Mouse (Mus musculus) liver, embryonic 15.5 days (tissue): ENCODE results near the gene Ccdc106. TPM values are rescaled to one million over a fixed set of nuclear protein-coding genes. Genes with fewer than 3 reads are reported as not detected.

Experiments used
- ATAC-seq: fragments of 200-750 bp; cut with Nextera tagmentation; 2 replicates; pipeline ENCODE4 v1.8.0; 2017; ENCODE audit warnings: moderate number of reproducible peaks, mild to moderate bottlenecking, moderate library complexity; ENCODE audit not compliant: insufficient read depth
- H3K27ac ChIP-seq: fragments of 300-500 bp; sonication (generic); replicated peaks from 2 replicates; pipeline ENCODE4 v1.5.1; 2015; ENCODE audit warnings: mild to moderate bottlenecking, inconsistent platforms
- H3K27me3 ChIP-seq: fragments of 300-500 bp; sonication (generic); 2 replicates; pipeline ENCODE4 v1.6.1; 2015; ENCODE audit warnings: mild to moderate bottlenecking, inconsistent platforms
- H3K36me3 ChIP-seq: fragments of 300-500 bp; sonication (generic); replicated peaks from 2 replicates; pipeline ENCODE4 v1.6.1; 2015; ENCODE audit warnings: moderate library complexity, mild to moderate bottlenecking, inconsistent platforms
- H3K4me1 ChIP-seq: fragments of 300-500 bp; sonication (generic); replicated peaks from 2 replicates; pipeline ENCODE4 v1.6.1; 2015; ENCODE audit warnings: inconsistent platforms
- H3K4me2 ChIP-seq: fragments of 300-500 bp; sonication (generic); 2 replicates; pipeline ENCODE4 v1.6.1; 2015; ENCODE audit warnings: moderate library complexity, mild to moderate bottlenecking, inconsistent platforms
- H3K4me3 ChIP-seq: fragments of 300-500 bp; sonication (generic); replicated peaks from 2 replicates; pipeline ENCODE4 v1.5.1; 2015; ENCODE audit warnings: mild to moderate bottlenecking, inconsistent platforms
- H3K9ac ChIP-seq: fragments of 300-500 bp; sonication (generic); 2 replicates; pipeline ENCODE4 v1.6.1; 2015; ENCODE audit warnings: moderate library complexity, mild to moderate bottlenecking, inconsistent platforms
- H3K9me3 ChIP-seq: fragments of 300-500 bp; sonication (generic); replicated peaks from 2 replicates; pipeline ENCODE4 v1.6.1; 2016; ENCODE audit warnings: inconsistent platforms
- WGBS: fragments of 180-500 bp; shearing (Covaris S2); methylation state at CpG from one replicate; pipeline ENCODE4 v1.1.7; 2015; ENCODE audit warnings: mixed read lengths; ENCODE audit not compliant: insufficient replicate concordance; 5-methylcytosine and 5-hydroxymethylcytosine counted together
- polyA plus RNA-seq: library from polyadenylated mRNA; unstranded; fragments of >200 nt; fragmentation: Nextera tagmentation; extraction: Ambion mirVana; gene quantifications from 2 replicates; pipeline ENCODE4 v1.2.1, GENCODE M21; 2015

The Ccdc106 gene
- polyA plus RNA-seq, result 0.28 and 0.40 TPM in 2 replicates

GRCm38 (mm10) chr7:5020000-5020681 is at the start of gene Ccdc106, which contains the start of gene Zfp865:
Ccdc106 (plus strand) TSS chr7:5020553.
Zfp865 (plus strand) TSS chr7:5020376.
- ATAC-seq, result peak; percentile 86
- Histone ChIP-seq H3K4me1 (peaks cover 45% of the 10 kb centered on the region), H3K4me3 (peak within 1 kb of the TSS; percentile 81), H3K4me2 (peak within 1 kb of the TSS; percentile 78), H3K9ac (peak within 1 kb of the TSS; percentile 94), H3K36me3 (peaks cover 41% of the 10 kb centered on the region), H3K27me3 (no peaks in the 10 kb centered on the region), H3K9me3 (no peaks in the 10 kb centered on the region), H3K27ac (peak within 1 kb of the TSS; percentile 94)
- under 1% methylated on average over 49 of the region's 49 CpGs for WGBS

GRCm38 (mm10) chr7:4971068-4971467 is 49.3 kb upstream of the Ccdc106 start, which contains the start of gene Sbk3:
Sbk3 (minus strand) TSS chr7:4971168.
- H3K9ac ChIP-seq, result no peak within 1 kb of the TSS
- no peak for ATAC-seq
- H3K4me3 ChIP-seq, result no peak within 1 kb of the TSS
- H3K4me1 ChIP-seq, result no peaks in the 10 kb centered on the region
- no peaks in the 10 kb centered on the region for H3K9me3 ChIP-seq
- H3K27ac ChIP-seq, result no peak within 1 kb of the TSS
- no peaks in the 10 kb centered on the region for H3K36me3 ChIP-seq
- no peak within 1 kb of the TSS for H3K4me2 ChIP-seq
- no peaks in the 10 kb centered on the region for H3K27me3 ChIP-seq
- 23% methylated on average over 6 of the region's 6 CpGs for WGBS

- Histone ChIP-seq H3K4me3 (no peak overlapping the region), H3K4me2 (no peak overlapping the region), H3K27me3 (no peaks in the 10 kb centered on the region), H3K4me1 (no peaks in the 10 kb centered on the region), H3K27ac (no peak overlapping the region), H3K9ac (no peak overlapping the region), H3K9me3 (no peaks in the 10 kb centered on the region), H3K36me3 (no peaks in the 10 kb centered on the region)
- 20% methylated on average over 7 of the region's 7 CpGs for WGBS
- ATAC-seq, result no peak
Observed at GRCm38 (mm10) chr7:4971710-4972109, 48.6 kb upstream of the Ccdc106 start.

- Histone ChIP-seq H3K9me3 (no peaks in the 10 kb centered on the region), H3K27me3 (no peaks in the 10 kb centered on the region), H3K4me3 (no peak overlapping the region), H3K4me2 (no peak overlapping the region), H3K9ac (no peak overlapping the region), H3K27ac (no peak overlapping the region), H3K36me3 (no peaks in the 10 kb centered on the region), H3K4me1 (no peaks in the 10 kb centered on the region)
- ATAC-seq, result no peak
- 43% methylated on average over 18 of the region's 18 CpGs for WGBS
Observed at GRCm38 (mm10) chr7:4972321-4973047, 47.9 kb upstream of the Ccdc106 start.

- H3K27me3 ChIP-seq, result no peaks in the 10 kb centered on the region
- H3K4me3 ChIP-seq, result no peak overlapping the region
- no peaks in the 10 kb centered on the region for H3K9me3 ChIP-seq
- H3K36me3 ChIP-seq, result no peaks in the 10 kb centered on the region
- H3K4me2 ChIP-seq, result no peak overlapping the region
- WGBS, result 31% methylated on average over 4 of the region's 4 CpGs
- no peaks in the 10 kb centered on the region for H3K4me1 ChIP-seq
- no peak for ATAC-seq
- H3K9ac ChIP-seq, result no peak overlapping the region
- no peak overlapping the region for H3K27ac ChIP-seq
Observed at GRCm38 (mm10) chr7:4975455-4975854, 44.9 kb upstream of the Ccdc106 start.

GRCm38 (mm10) chr7:4976832-4977231 is 43.5 kb upstream of the Ccdc106 start:
- ATAC-seq, result no peak
- Histone ChIP-seq H3K9ac (no peak overlapping the region), H3K4me2 (no peak overlapping the region), H3K27ac (no peak overlapping the region), H3K4me3 (no peak overlapping the region), H3K9me3 (no peaks in the 10 kb centered on the region), H3K36me3 (no peaks in the 10 kb centered on the region), H3K27me3 (no peaks in the 10 kb centered on the region), H3K4me1 (no peaks in the 10 kb centered on the region)
- WGBS, result 72% methylated on average over 7 of the region's 7 CpGs

- peaks cover 6% of the 10 kb centered on the region for H3K27me3 ChIP-seq
- 23% methylated on average over 2 of the region's 2 CpGs for WGBS
- no peak for ATAC-seq
- H3K4me1 ChIP-seq, result no peaks in the 10 kb centered on the region
- H3K4me3 ChIP-seq, result no peak overlapping the region
- H3K36me3 ChIP-seq, result no peaks in the 10 kb centered on the region; the same call in 1 of the 2 replicates
- H3K4me2 ChIP-seq, result no peak overlapping the region
- no peak overlapping the region for H3K9ac ChIP-seq
- H3K9me3 ChIP-seq, result no peaks in the 10 kb centered on the region
- no peak overlapping the region for H3K27ac ChIP-seq
Observed at GRCm38 (mm10) chr7:4988250-4988649, 32.1 kb upstream of the Ccdc106 start.

GRCm38 (mm10) chr7:4993347-4993998 is 26.9 kb upstream of the Ccdc106 start:
- no peak overlapping the region for H3K4me3 ChIP-seq
- no peaks in the 10 kb centered on the region for H3K4me1 ChIP-seq
- H3K27me3 ChIP-seq, result peaks cover 39% of the 10 kb centered on the region
- no peak for ATAC-seq
- no peaks in the 10 kb centered on the region; the same call in 1 of the 2 replicates for H3K36me3 ChIP-seq
- H3K9me3 ChIP-seq, result no peaks in the 10 kb centered on the region
- no peak overlapping the region for H3K4me2 ChIP-seq
- H3K9ac ChIP-seq, result no peak overlapping the region
- 51% methylated on average over 55 of the region's 55 CpGs for WGBS
- H3K27ac ChIP-seq, result no peak overlapping the region

- Histone ChIP-seq H3K27me3 (peaks cover 39% of the 10 kb centered on the region), H3K4me2 (no peak overlapping the region), H3K4me3 (no peak overlapping the region), H3K9me3 (no peaks in the 10 kb centered on the region), H3K36me3 (no peaks in the 10 kb centered on the region; the same call in 1 of the 2 replicates), H3K4me1 (no peaks in the 10 kb centered on the region), H3K9ac (no peak overlapping the region), H3K27ac (no peak overlapping the region)
- ATAC-seq, result no peak
- 53% methylated on average over 59 of the region's 59 CpGs for WGBS
Observed at GRCm38 (mm10) chr7:4993999-4994788, 26.2 kb upstream of the Ccdc106 start.

GRCm38 (mm10) chr7:4995268-4996002 is 24.9 kb upstream of the Ccdc106 start:
- no peak for ATAC-seq
- peak overlapping the region; percentile 56 for H3K4me3 ChIP-seq
- 7% methylated on average over 19 of the region's 19 CpGs for WGBS
- H3K36me3 ChIP-seq, result no peaks in the 10 kb centered on the region; the same call in 1 of the 2 replicates
- no peaks in the 10 kb centered on the region for H3K9me3 ChIP-seq
- no peak overlapping the region for H3K27ac ChIP-seq
- H3K4me2 ChIP-seq, result peak overlapping the region; percentile 60
- peaks cover 39% of the 10 kb centered on the region for H3K27me3 ChIP-seq
- H3K9ac ChIP-seq, result peak overlapping the region; percentile 36; the same call in 1 of the 2 replicates
- no peaks in the 10 kb centered on the region for H3K4me1 ChIP-seq
